Mouse (Mus musculus): ENCODE results near the gene Serpine2. TPM values are rescaled to one million over a fixed set of nuclear protein-coding genes. Genes with fewer than 3 reads are reported as not detected.

Gene Serpine2
- polyA plus RNA-seq, 1 experiment from 2014 or later: 116 TPM

GRCm38 (mm10) chr1:79753456-79753855 lies 107.5 kb downstream of the Serpine2 start:
- H3K27ac ChIP-seq: no peak overlapping the region
- no peaks in the 10 kb centered on the region for H3K27me3 ChIP-seq
- 97% methylated on average over 3 of the region's 3 CpGs for WGBS
- no peak overlapping the region for H3K4me2 ChIP-seq (replicated peaks)
- no peak for ATAC-seq
- peaks cover 4% of the 10 kb centered on the region for H3K9me3 ChIP-seq
- no peak overlapping the region for H3K4me3 ChIP-seq (replicated peaks)
- H3K36me3 ChIP-seq: peaks cover 20% of the 10 kb centered on the region
- H3K9ac ChIP-seq (replicated peaks): no peak overlapping the region
- peaks cover 6% of the 10 kb centered on the region; the same call in 1 of the 2 replicates for H3K4me1 ChIP-seq (replicated peaks)

GRCm38 (mm10) chr1:79752714-79753340 lies 108.2 kb downstream of the Serpine2 start:
- Histone ChIP-seq H3K36me3 (peaks cover 20% of the 10 kb centered on the region), H3K27ac (no peak overlapping the region), H3K9ac (replicated peaks) (no peak overlapping the region), H3K4me2 (replicated peaks) (no peak overlapping the region), H3K4me1 (replicated peaks) (peaks cover 4% of the 10 kb centered on the region; the same call in 1 of the 2 replicates), H3K9me3 (peaks cover 4% of the 10 kb centered on the region), H3K27me3 (no peaks in the 10 kb centered on the region), H3K4me3 (replicated peaks) (no peak overlapping the region)
- ATAC-seq: no peak
- 90% methylated on average over 4 of the region's 4 CpGs for WGBS

- no peak for ATAC-seq
- H3K4me2 ChIP-seq (replicated peaks): no peak overlapping the region
- H3K36me3 ChIP-seq: peaks cover 20% of the 10 kb centered on the region
- peaks cover 2% of the 10 kb centered on the region; the same call in 1 of the 2 replicates for H3K4me1 ChIP-seq (replicated peaks)
- 88% methylated on average over 7 of the region's 7 CpGs for WGBS
- no peak overlapping the region for H3K27ac ChIP-seq
- no peaks in the 10 kb centered on the region for H3K27me3 ChIP-seq
- no peak overlapping the region for H3K9ac ChIP-seq (replicated peaks)
- H3K4me3 ChIP-seq (replicated peaks): no peak overlapping the region
- peaks cover 4% of the 10 kb centered on the region for H3K9me3 ChIP-seq
Measured at GRCm38 (mm10) chr1:79752015-79752695, 108.8 kb downstream of the Serpine2 start.

- Histone ChIP-seq H3K4me3 (replicated peaks) (no peak overlapping the region), H3K9ac (replicated peaks) (no peak overlapping the region), H3K4me2 (replicated peaks) (no peak overlapping the region), H3K36me3 (peaks cover 20% of the 10 kb centered on the region), H3K27ac (no peak overlapping the region), H3K9me3 (peaks cover 4% of the 10 kb centered on the region), H3K27me3 (no peaks in the 10 kb centered on the region), H3K4me1 (replicated peaks) (no peaks in the 10 kb centered on the region)
- no peak for ATAC-seq
- 87% methylated on average over 5 of the region's 5 CpGs for WGBS
Measured at GRCm38 (mm10) chr1:79751186-79751585, 109.8 kb downstream of the Serpine2 start.

GRCm38 (mm10) chr1:79746056-79746455 lies 114.9 kb downstream of the Serpine2 start:
- Histone ChIP-seq H3K27me3 (no peaks in the 10 kb centered on the region), H3K9me3 (peaks cover 4% of the 10 kb centered on the region), H3K4me1 (replicated peaks) (no peaks in the 10 kb centered on the region), H3K36me3 (peaks cover 13% of the 10 kb centered on the region), H3K4me2 (replicated peaks) (no peak overlapping the region), H3K9ac (replicated peaks) (no peak overlapping the region), H3K4me3 (replicated peaks) (no peak overlapping the region), H3K27ac (no peak overlapping the region)
- WGBS: 93% methylated on average over 4 of the region's 4 CpGs
- no peak for ATAC-seq

Other genes starting within 250 kb of the Serpine2 start
- 0.15 TPM in 1 of 2 replicates, not detected in the other for gene Ap1s3, start 189.2 kb downstream of the Serpine2 start, polyA plus RNA-seq (2015; fragmentation: Nextera tagmentation; extraction: Ambion mirVana)
- gene Mrpl44, start 85.2 kb downstream of the Serpine2 start, polyA plus RNA-seq (2015; fragmentation: Nextera tagmentation; extraction: Ambion mirVana): 51.9 and 54.5 TPM in 2 replicates
- gene Wdfy1, start 85.0 kb downstream of the Serpine2 start, polyA plus RNA-seq (2015; fragmentation: Nextera tagmentation; extraction: Ambion mirVana): 113 and 118 TPM in 2 replicates